Mouse (Mus musculus) liver, postnatal 0 days (tissue): Measurements from ENCODE around the gene Gramd4. TPM values are rescaled to one million over a fixed set of nuclear protein-coding genes. Genes with fewer than 3 reads are reported as not detected.
A peak's percentile ranks its signal among the peaks of the same experiment; 100 is the strongest.

Experiments
- ATAC-seq: fragments of 200-750 bp; cut with Nextera tagmentation; 2 replicates; pipeline ENCODE4 v1.8.0; 2017; ENCODE audit warnings: mild to moderate bottlenecking, moderate library complexity
- DNase-seq: peaks from one replicate; pipeline ENCODE4 v3.0.0-alpha.2; 2016
- H3K27ac ChIP-seq: fragments of 300-500 bp; sonication (generic); 2 replicates; pipeline ENCODE4 v1.5.1; 2014; ENCODE audit warnings: antibody characterized with exemption, moderate library complexity, mild to moderate bottlenecking, low read depth
- H3K27me3 ChIP-seq: fragments of 300-500 bp; sonication (generic); 2 replicates; pipeline ENCODE4 v1.6.1; 2014; ENCODE audit warnings: low read length, control low read depth, mixed read lengths; ENCODE audit not compliant: insufficient read depth
- H3K36me3 ChIP-seq: fragments of 300-500 bp; sonication (generic); replicated peaks from 2 replicates; pipeline ENCODE4 v1.6.1; 2014; ENCODE audit warnings: mild to moderate bottlenecking, control low read depth, low read length, moderate library complexity, mixed read lengths; ENCODE audit not compliant: insufficient read depth
- H3K4me1 ChIP-seq: fragments of 300-500 bp; sonication (generic); 2 replicates; pipeline ENCODE4 v1.6.1; 2014; ENCODE audit warnings: antibody characterized with exemption, mild to moderate bottlenecking, control low read depth; ENCODE audit not compliant: insufficient read depth
- H3K4me2 ChIP-seq: fragments of 300-500 bp; sonication (generic); 2 replicates; pipeline ENCODE4 v1.6.1; 2014; ENCODE audit warnings: low read depth, mild to moderate bottlenecking, low read length, moderate library complexity, mixed read lengths
- H3K4me3 ChIP-seq: fragments of 300-500 bp; sonication (generic); 2 replicates; pipeline ENCODE4 v1.5.1; 2014; ENCODE audit warnings: low read depth, low read length
- H3K9ac ChIP-seq: fragments of 300-500 bp; sonication (generic); replicated peaks from 2 replicates; pipeline ENCODE4 v1.6.1; 2014; ENCODE audit warnings: mild to moderate bottlenecking, moderate library complexity
- H3K9me3 ChIP-seq: fragments of 300-500 bp; sonication (generic); 2 replicates; pipeline ENCODE4 v1.6.1; 2016; ENCODE audit warnings: mild to moderate bottlenecking, control low read depth, low read length, mixed read lengths
- CTCF ChIP-seq: sonication (generic); IDR thresholded peaks from 2 replicates; pipeline ENCODE4 v1.5.1; 2016; ENCODE audit warnings: antibody characterized with exemption, low read depth
- EP300 ChIP-seq: IDR thresholded peaks from 2 replicates; pipeline ENCODE4 v1.6.1; 2016; ENCODE audit warnings: antibody characterized with exemption, low read depth, mild to moderate bottlenecking
- WGBS: fragments of 180-500 bp; shearing (Covaris S2); extraction: QIAGEN DNeasy Blood & Tissue Kit; methylation state at CpG from one replicate; pipeline ENCODE4 v1.1.7; 2014; ENCODE audit not compliant: insufficient replicate concordance; 5-methylcytosine and 5-hydroxymethylcytosine counted together
- polyA plus RNA-seq: library from polyadenylated mRNA; unstranded; fragments of >200 nt; fragmentation: Nextera tagmentation; extraction: Ambion mirVana; gene quantifications from 2 replicates; pipeline ENCODE4 v1.2.1, GENCODE M21; 2015

The Gramd4 gene
- polyA plus RNA-seq, 1 experiment from 2014 or later, result 3.7 TPM

GRCm38 (mm10) chr15:86041421-86041820 is 16.1 kb upstream of the Gramd4 start:
- Histone ChIP-seq H3K9me3 (no peaks in the 10 kb centered on the region), H3K27ac (no peak overlapping the region), H3K4me1 (no peaks in the 10 kb centered on the region), H3K4me2 (no peak overlapping the region), H3K27me3 (peaks cover 15% of the 10 kb centered on the region), H3K9ac (no peak overlapping the region), H3K36me3 (no peaks in the 10 kb centered on the region), H3K4me3 (no peak overlapping the region)
- ATAC-seq (no peak), DNase-seq (no peak)
- 89% methylated on average over 5 of the region's 5 CpGs for WGBS
- no peak for TF ChIP-seq EP300
- no peak for TF ChIP-seq CTCF

GRCm38 (mm10) chr15:86042364-86042763 is 15.1 kb upstream of the Gramd4 start:
- peak; percentile 52 for TF ChIP-seq CTCF
- TF ChIP-seq EP300, result no peak
- no peak overlapping the region for H3K27ac ChIP-seq
- H3K9ac ChIP-seq, result no peak overlapping the region
- peak; percentile 42; the same call in 1 of the 2 replicates for ATAC-seq
- no peaks in the 10 kb centered on the region for H3K4me1 ChIP-seq
- no peak overlapping the region for H3K4me3 ChIP-seq
- no peak for DNase-seq
- H3K4me2 ChIP-seq, result no peak overlapping the region
- 25% methylated on average over 4 of the region's 4 CpGs for WGBS
- peaks cover 15% of the 10 kb centered on the region for H3K27me3 ChIP-seq
- H3K9me3 ChIP-seq, result no peaks in the 10 kb centered on the region
- H3K36me3 ChIP-seq, result no peaks in the 10 kb centered on the region

GRCm38 (mm10) chr15:86049510-86049909 is 8.0 kb upstream of the Gramd4 start:
- Histone ChIP-seq H3K27ac (peak overlapping the region; percentile 41; the same call in 1 of the 2 replicates), H3K4me2 (no peak overlapping the region), H3K36me3 (no peaks in the 10 kb centered on the region), H3K4me3 (no peak overlapping the region), H3K9ac (no peak overlapping the region), H3K4me1 (peaks cover 28% of the 10 kb centered on the region), H3K27me3 (no peaks in the 10 kb centered on the region), H3K9me3 (no peaks in the 10 kb centered on the region)
- ATAC-seq, result no peak
- WGBS, result 78% methylated on average over 3 of the region's 3 CpGs
- no peak for DNase-seq
- TF ChIP-seq EP300 (no peak), CTCF (no peak)

GRCm38 (mm10) chr15:86050170-86050743 is 7.2 kb upstream of the Gramd4 start:
- Histone ChIP-seq H3K27ac (peak overlapping the region; percentile 77), H3K4me3 (peak overlapping the region; percentile 15; the same call in 1 of the 2 replicates), H3K4me2 (peak overlapping the region; percentile 63), H3K36me3 (no peaks in the 10 kb centered on the region), H3K4me1 (peaks cover 32% of the 10 kb centered on the region), H3K9me3 (no peaks in the 10 kb centered on the region), H3K9ac (peak overlapping the region; percentile 28; the same call in 1 of the 2 replicates), H3K27me3 (no peaks in the 10 kb centered on the region)
- DNase-seq (no peak), ATAC-seq (peak; percentile 42)
- TF ChIP-seq CTCF (no peak), EP300 (peak; percentile 50; the same call in 1 of the 2 replicates)
- 52% methylated on average over 4 of the region's 4 CpGs for WGBS

- Histone ChIP-seq H3K4me3 (no peak overlapping the region), H3K4me1 (peaks cover 35% of the 10 kb centered on the region), H3K36me3 (no peaks in the 10 kb centered on the region), H3K27me3 (no peaks in the 10 kb centered on the region), H3K9ac (peak overlapping the region; percentile 28), H3K27ac (peak overlapping the region; percentile 77), H3K4me2 (peak overlapping the region; percentile 63), H3K9me3 (no peaks in the 10 kb centered on the region)
- no peak for TF ChIP-seq CTCF
- TF ChIP-seq EP300, result peak; percentile 94
- 30% methylated on average over 10 of the region's 10 CpGs for WGBS
- peak; percentile 83 for ATAC-seq
- peak; percentile 50 for DNase-seq
Observed at GRCm38 (mm10) chr15:86051152-86051551, 6.3 kb upstream of the Gramd4 start.

GRCm38 (mm10) chr15:86051878-86052478 is 5.5 kb upstream of the Gramd4 start:
- 56% methylated on average over 6 of the region's 6 CpGs for WGBS
- peak overlapping the region; percentile 77 for H3K27ac ChIP-seq
- peak overlapping the region; percentile 63 for H3K4me2 ChIP-seq
- no peaks in the 10 kb centered on the region for H3K36me3 ChIP-seq
- no peak for TF ChIP-seq EP300
- TF ChIP-seq CTCF, result no peak
- DNase-seq (no peak), ATAC-seq (no peak)
- H3K9me3 ChIP-seq, result no peaks in the 10 kb centered on the region
- peak overlapping the region; percentile 28; the same call in 1 of the 2 replicates for H3K9ac ChIP-seq
- no peak overlapping the region for H3K4me3 ChIP-seq
- H3K4me1 ChIP-seq, result peaks cover 35% of the 10 kb centered on the region
- H3K27me3 ChIP-seq, result no peaks in the 10 kb centered on the region
